Mouse (Mus musculus): ENCODE measurements at regions not wholly inside any gene's neighbourhood (a gene's known extent, or its start where the extent isn't known, plus 50 kb on each side); places are given as distances from the start of the nearest gene placed in this dataset.

GRCm38 (mm10) chr2:74463407-74463806 is 115.8 kb downstream of the Lnpk start:
- no peak for DNase-seq (ENCODE audit: low spot score in 2 of 2)

GRCm38 (mm10) chr2:74461211-74461844 is 117.9 kb downstream of the Lnpk start:
- DNase-seq (ENCODE audit: low spot score in 2 of 2) = no peak

- no peak for DNase-seq (ENCODE audit: low spot score in 2 of 2)
Measured at GRCm38 (mm10) chr2:74454431-74454830, 124.8 kb downstream of the Lnpk start.

- DNase-seq (ENCODE audit: low spot score in 2 of 2) = no peak
Measured at GRCm38 (mm10) chr2:74452679-74453078, 126.6 kb downstream of the Lnpk start.

GRCm38 (mm10) chr2:74451578-74451977 is 127.7 kb downstream of the Lnpk start:
- no peak for DNase-seq (ENCODE audit: low spot score in 2 of 2)

- DNase-seq (ENCODE audit: low spot score in 2 of 2) = no peak
Measured at GRCm38 (mm10) chr2:74451038-74451437, 128.2 kb downstream of the Lnpk start.

- DNase-seq (ENCODE audit: low spot score in 2 of 2) = no peak
Measured at GRCm38 (mm10) chr2:74450064-74450765, 129.0 kb downstream of the Lnpk start.

- no peak for DNase-seq (ENCODE audit: low spot score in 2 of 2)
Measured at GRCm38 (mm10) chr2:74435184-74435911, 143.9 kb downstream of the Lnpk start.

- peak in 1 of 2 experiments; percentile 22 for DNase-seq (ENCODE audit: low spot score in 2 of 2)
Measured at GRCm38 (mm10) chr2:74426746-74427145, 152.5 kb downstream of the Lnpk start.

GRCm38 (mm10) chr2:74424726-74425125 is 154.5 kb downstream of the Lnpk start:
- peak; percentile 19 to 60 for DNase-seq (ENCODE audit: low spot score in 2 of 2)

GRCm38 (mm10) chr2:74416097-74416496 is 163.1 kb downstream of the Lnpk start:
- DNase-seq (ENCODE audit: low spot score in 2 of 2) = no peak

GRCm38 (mm10) chr2:74414721-74415120 is 164.5 kb downstream of the Lnpk start:
- no peak for DNase-seq (ENCODE audit: low spot score in 2 of 2)

- peak in 1 of 2 experiments; percentile 18 for DNase-seq (ENCODE audit: low spot score in 2 of 2)
Measured at GRCm38 (mm10) chr2:74409856-74410404, 169.3 kb downstream of the Lnpk start.

GRCm38 (mm10) chr2:74404493-74404892 is 174.7 kb downstream of the Lnpk start:
- DNase-seq (ENCODE audit: low spot score in 2 of 2) = no peak

GRCm38 (mm10) chr2:74391064-74391463 is 188.2 kb downstream of the Lnpk start:
- no peak for DNase-seq (ENCODE audit: low spot score in 2 of 2)

GRCm38 (mm10) chr2:74388078-74388477 is 191.2 kb downstream of the Lnpk start:
- no peak for DNase-seq (ENCODE audit: low spot score in 2 of 2)

- DNase-seq (ENCODE audit: low spot score in 2 of 2) = no peak
Measured at GRCm38 (mm10) chr2:74384918-74385317, 194.3 kb downstream of the Lnpk start.

- DNase-seq (ENCODE audit: low spot score in 2 of 2) = no peak
Measured at GRCm38 (mm10) chr2:74380574-74381287, 198.5 kb downstream of the Lnpk start.

- DNase-seq (ENCODE audit: low spot score in 2 of 2) = no peak
Measured at GRCm38 (mm10) chr2:74378709-74379108, 200.5 kb downstream of the Lnpk start.

GRCm38 (mm10) chr2:74373938-74374337 is 205.3 kb downstream of the Lnpk start:
- DNase-seq (ENCODE audit: low spot score in 2 of 2) = no peak

GRCm38 (mm10) chr2:74373056-74373455 is 206.2 kb downstream of the Lnpk start:
- no peak for DNase-seq (ENCODE audit: low spot score in 2 of 2)

- DNase-seq (ENCODE audit: low spot score in 2 of 2) = no peak
Measured at GRCm38 (mm10) chr2:74363255-74363654, 216.0 kb downstream of the Lnpk start.
